Mouse (Mus musculus) CH12.LX (cell line): ENCODE results near the gene Rabac1.

Experiments
- NRF1 ChIP-seq: IDR thresholded peaks from 2 replicates; pipeline ENCODE4 v1.6.1; 2014; ENCODE audit warnings: low read depth, mild to moderate bottlenecking, inconsistent platforms, low read length, improper control_type of control experiment, moderate library complexity
- POLR2A ChIP-seq: IDR thresholded peaks from 2 replicates; pipeline ENCODE4 v1.6.1; 2011; ENCODE audit warnings: low read depth, mild to moderate bottlenecking, improper control_type of control experiment, low read length

- TF ChIP-seq POLR2A, result peak; percentile 66; the same call in 1 of the 2 replicates
- 0 out of 2 replicates have a peak, but pooled peaks have one; percentile 34 for TF ChIP-seq NRF1
Observed at GRCm38 (mm10) chr7:24971972-24972893, at the start of gene Rabac1.
